Mouse (Mus musculus) right cerebral cortex, adult 2 months (tissue): ENCODE results near the gene Tex9.
A peak's percentile ranks its signal among the peaks of the same experiment; 100 is the strongest.

Source experiments
- DNase-seq, 2 experiments: peaks; one replicate each; pipeline ENCODE4 v3.0.0; 2021 to 2022; ENCODE audit warnings: low spot score in 2 of 2

The Tex9 gene

DNA sequence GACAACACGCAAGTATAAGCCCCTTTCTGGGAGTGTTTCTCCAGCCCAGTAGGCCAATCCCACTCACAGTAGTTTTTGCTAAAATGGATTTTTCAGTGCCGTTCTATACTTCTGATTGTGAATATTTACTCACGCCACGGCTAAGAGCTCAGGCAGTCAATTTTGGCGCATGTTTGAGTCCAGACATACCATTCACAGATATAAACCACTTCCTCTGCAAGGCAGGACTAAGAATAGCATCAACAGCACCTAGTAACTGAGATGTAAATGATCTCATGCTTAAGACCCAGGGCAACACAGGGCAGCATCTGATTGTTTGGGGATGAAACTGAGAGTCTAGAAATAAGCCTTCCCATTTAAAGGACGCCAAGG, at the start of gene Tex9:
Tex9 (minus strand) TSS at position 19 of the 372 bp plus-strand sequence.
- peak in 1 of 2 experiments; percentile 15 for DNase-seq

DNA sequence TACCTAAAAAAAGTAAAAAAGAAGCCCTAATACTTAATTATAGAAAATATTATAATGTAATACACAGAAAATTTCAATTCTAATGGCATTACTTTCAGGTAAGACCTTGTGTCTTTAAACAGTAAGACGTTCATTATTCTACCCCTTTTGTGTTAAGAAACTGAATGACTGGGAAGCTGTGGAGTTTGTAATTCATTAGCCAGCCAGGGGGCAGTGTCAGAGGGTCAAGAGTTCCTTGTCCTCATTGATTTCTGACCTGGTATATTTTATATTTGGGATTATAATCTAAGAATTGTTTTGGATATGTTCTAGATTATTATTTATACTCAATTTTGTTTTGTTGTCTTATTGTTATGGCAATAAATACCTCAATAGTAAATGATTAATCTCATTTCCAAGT, 45.1 kb upstream of the Tex9 start:
- no peak for DNase-seq

DNA sequence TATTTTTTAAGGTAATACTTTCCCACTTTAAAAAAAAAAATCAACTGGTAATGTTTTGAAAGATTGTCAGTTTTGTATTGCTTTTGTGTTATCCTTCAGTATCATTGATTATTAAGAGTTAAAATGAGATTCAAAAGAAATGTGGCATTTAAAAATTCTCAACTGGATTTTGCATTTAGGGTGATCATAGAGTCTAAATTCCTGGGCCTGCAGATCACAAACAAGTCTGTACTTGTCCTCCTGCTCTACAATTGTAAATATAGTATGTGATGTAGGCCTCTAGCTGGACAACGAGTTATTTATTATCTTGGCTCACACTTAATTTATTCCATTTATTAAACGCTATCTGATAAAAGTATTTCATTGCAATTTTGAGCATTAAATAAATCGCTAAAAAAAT, 43.4 kb upstream of the Tex9 start:
- DNase-seq, result no peak

- DNase-seq, result no peak
Observed at GRCm38 (mm10) chr9:72534985-72535384, 43.0 kb upstream of the Tex9 start.

DNA sequence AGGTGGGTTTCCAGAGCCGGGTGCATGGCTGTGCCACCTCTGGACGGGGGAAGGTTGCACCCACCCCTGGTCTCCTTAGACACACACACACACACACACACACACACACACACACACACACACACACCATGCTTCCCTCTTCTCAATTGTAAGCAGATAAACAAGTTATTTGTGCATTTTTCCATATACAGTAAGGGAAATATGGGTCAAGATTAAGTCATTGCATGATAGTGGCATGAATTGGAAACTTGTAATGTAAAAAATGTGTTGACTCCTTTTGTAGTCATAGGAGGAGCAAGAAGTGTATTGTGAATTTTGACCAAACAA, 41.0 kb upstream of the Tex9 start:
- DNase-seq, result no peak

DNA sequence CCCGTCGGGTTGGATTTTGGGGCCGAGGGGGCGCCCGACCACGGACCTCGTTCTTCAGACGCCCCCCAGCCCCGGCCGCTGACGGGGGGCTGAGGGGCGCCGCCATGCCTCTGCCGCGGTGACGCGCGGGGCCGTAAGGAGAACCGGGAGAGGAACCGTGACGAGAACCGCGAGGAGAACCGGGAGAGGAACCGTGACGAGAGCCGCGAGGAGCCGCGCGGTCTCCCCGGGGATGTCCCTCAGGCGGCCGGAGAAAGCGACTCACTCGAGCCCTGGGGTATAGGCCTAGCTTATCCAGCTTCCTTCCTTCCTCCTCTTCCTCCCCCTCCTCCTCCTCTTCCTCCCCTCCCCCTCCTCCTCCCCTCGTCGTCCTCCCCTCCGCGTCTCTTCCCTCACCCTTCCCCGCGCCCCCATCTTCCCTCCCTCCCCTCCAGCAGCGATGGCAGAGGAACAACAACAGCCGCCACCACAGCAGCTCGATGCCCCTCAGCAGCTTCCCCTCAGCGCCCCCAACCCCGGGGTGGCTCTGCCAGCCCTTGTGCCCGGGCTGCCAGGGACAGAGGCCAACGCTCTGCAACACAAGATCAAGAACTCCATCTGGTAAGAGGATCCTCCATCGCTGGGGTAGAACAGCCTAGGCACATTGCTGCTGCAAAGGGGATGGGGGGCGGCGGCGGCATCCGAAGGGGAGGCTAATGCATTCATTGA, 40.5 kb upstream of the Tex9 start:
- DNase-seq, result peak; percentile 43 to 60

DNA sequence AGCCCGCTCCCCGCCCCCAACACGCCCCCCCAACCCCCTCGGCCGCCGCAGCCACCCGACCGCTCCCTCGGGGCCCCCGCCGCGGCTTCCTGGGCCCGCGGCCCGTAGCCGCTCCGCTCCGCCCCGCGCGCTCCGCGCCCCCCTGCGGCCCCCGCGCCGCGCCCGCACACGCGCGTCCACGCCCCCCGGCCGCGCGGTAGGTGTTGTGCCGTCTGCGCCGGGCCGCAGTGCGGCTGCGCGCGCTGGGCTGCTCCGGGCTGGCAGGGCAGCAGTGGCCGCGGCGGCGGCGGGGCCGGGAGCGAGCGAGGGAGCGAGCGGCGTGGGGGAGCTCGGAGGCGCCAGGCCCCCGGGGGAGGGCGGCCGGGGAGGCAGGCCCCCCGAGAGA, 40.0 kb upstream of the Tex9 start, which contains the start of gene Rfx7:
Rfx7 (plus strand) TSS at position 245 of the 385 bp plus-strand sequence.
- peak; percentile 54 to 59 for DNase-seq

- DNase-seq, result peak; percentile 81 to 84
Observed at GRCm38 (mm10) chr9:72531291-72531995, 39.4 kb upstream of the Tex9 start.

GRCm38 (mm10) chr9:72530824-72531223, 38.8 kb upstream of the Tex9 start:
- DNase-seq, result no peak

DNA sequence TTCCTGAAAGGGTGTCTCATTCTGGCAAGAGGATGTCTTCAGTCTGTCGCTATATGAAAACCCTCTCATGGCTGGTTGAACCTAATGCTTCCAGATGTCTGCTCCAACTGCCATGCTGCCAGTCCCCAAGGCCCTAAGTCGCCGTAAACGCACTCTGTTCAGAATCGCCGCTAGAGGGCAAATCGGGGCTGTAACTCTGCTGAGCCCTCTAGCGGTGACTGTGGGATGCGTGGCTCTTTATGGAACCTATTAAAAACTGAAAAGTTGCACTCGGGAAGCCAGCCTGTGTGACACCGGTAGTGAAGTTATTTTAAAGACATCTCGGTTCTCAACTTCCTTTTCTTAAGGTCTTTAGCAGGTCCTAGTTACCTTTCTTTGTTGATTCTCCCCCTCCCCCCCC, 38.2 kb upstream of the Tex9 start:
- DNase-seq, result peak; percentile 85 to 87

- DNase-seq, result no peak
Observed at GRCm38 (mm10) chr9:72526091-72526490, 34.1 kb upstream of the Tex9 start.

GRCm38 (mm10) chr9:72520849-72521248, 28.8 kb upstream of the Tex9 start:
- DNase-seq, result peak in 1 of 2 experiments; percentile 17

DNA sequence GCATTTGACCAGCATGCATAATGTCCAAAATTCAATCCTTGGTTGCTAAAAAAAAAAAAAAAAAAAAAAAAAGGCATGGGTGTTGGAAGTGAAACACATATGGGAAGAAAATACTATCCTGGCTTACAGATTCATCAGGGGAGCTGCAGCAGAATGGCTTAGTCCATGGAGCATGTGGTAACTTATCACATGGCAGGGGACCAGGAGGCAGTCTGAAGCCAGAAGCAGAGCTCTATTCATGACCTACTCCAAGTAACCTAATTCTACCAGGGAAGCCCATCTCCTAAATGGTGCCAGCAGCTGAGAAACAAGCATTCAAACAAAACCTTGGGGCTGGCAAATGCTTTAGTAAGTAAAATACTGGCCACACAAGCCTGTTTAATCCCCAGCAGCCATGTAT, 27.2 kb upstream of the Tex9 start:
- DNase-seq, result no peak

DNA sequence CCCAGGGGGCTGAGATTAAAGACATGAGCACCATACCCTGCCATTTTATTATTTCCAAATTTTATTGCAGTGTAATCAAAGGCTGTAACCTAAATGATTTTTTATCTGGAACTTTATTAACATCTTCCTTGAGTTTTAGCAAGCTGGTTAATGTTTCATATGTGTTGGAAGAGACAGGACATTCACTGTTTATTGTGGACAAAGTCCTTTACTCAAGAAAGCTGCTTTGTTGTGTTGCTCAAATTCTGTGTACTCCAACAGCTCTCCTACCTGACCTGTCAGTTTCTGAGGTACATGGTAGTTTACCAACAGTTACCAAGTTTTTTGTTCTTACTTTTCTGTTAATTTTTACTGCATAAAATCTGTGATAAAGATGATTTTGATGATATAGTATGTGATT, 23.4 kb upstream of the Tex9 start:
- no peak for DNase-seq

GRCm38 (mm10) chr9:72512229-72512981, 20.4 kb upstream of the Tex9 start:
- DNase-seq, result peak in 1 of 2 experiments; percentile 23

- DNase-seq, result no peak
Observed at GRCm38 (mm10) chr9:72497171-72497570, 5.2 kb upstream of the Tex9 start.

GRCm38 (mm10) chr9:72496691-72497090, 4.7 kb upstream of the Tex9 start:
- DNase-seq, result no peak

DNA sequence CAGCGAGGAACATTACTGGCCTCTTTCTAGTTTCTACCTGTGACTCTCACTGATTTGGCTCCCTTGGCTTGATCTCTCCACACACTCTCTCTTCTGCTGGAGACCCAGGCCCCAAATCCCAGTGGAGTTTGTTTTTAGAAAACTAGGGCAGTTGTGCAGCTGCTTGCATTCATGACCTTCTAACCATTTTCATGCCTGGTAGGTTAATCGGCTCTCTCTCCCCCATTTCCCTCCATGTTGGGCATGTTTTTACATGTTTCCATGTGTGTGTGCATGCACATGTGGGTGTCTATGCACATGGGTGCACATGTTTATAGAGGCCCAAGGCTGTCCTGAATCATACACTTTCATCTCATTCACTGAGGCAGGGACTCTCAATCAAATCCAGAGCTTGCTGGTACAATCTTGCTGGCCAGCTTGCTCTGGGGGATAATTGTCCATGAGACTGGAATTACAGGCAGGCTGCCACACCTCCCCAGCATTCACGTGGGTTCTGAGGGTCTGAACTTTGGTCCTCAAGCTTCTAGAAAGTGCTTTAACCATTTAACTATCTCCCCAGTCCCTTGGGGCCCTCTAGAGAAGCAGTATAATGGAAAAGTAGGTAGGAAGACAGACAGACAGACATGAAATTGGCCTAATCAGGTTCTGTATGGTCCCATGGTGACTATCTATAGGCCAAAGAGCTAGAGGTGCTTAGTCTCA, 2.1 kb upstream of the Tex9 start:
- DNase-seq, result no peak

- DNase-seq, result no peak
Observed at GRCm38 (mm10) chr9:72493465-72493864, 1.5 kb upstream of the Tex9 start.

DNA sequence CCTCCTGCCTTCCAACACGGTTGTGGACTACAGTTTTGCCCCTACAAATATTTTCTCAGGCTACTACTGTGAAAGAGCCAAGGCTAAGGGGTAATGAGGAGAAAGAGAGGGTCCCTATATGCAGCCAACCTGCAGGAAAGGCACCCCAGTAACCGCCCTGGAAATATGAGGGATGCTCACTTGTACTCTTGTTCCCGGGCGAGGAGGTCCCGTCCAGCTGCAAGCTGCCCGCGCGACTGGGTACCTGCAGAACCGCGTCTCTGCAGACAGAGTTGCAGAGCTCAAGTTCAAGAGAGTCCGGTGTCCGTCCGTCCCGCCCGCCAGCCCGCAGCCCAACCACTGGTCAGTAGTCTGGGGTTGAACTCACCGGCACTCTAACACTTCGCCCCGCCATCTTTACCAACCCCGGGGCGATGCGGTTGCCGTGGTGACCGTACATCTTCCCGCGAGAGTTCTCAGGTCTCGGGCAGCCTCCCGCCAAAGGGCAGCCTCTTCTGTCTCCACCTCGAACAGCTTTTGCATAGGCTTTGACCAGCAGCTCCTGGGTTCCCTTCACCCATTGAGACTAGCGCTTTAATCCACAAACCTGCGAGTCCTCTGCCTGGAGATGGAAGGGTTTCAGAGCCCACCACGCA, 336 bp downstream of the Tex9 start:
- peak; percentile 83 to 89 for DNase-seq

- DNase-seq, result no peak
Observed at GRCm38 (mm10) chr9:72489131-72489530, 2.9 kb downstream of the Tex9 start.

- no peak for DNase-seq
Observed at GRCm38 (mm10) chr9:72488523-72488922, 3.5 kb downstream of the Tex9 start.
